38 mouse cellular contexts compared by ENCODE assay signal in genomic region chr13:19745741-19746140, GRCm38 (mm10). TPM values are rescaled to one million over a fixed set of nuclear protein-coding genes. Genes with fewer than 3 reads are reported as not detected.
A peak's percentile ranks its signal among the peaks of the same experiment; 100 is the strongest.
DNase-seq lines count a peak whose midpoint lies in the region; ATAC-seq and TF ChIP-seq lines count a peak whose summit lies in the region.
"Had no signal": no experiment of that assay in that cellular context is flagged by ENCODE, and none has a peak within 500 bp of the region (broad histone marks: within the 10 kb centered on the region; RNA-seq: fewer than 3 reads in every experiment).

No protein-coding gene starts in this region.

- no peak overlapping the region for H3K27ac ChIP-seq in hindbrain, postnatal 0 days
- H3K27ac ChIP-seq in hindbrain, embryonic 12.5 days = no peak overlapping the region
- H3K27ac ChIP-seq in liver, embryonic 12.5 days = no peak overlapping the region
- H3K27ac ChIP-seq: embryonic facial prominence, embryonic 13.5 days; forebrain, embryonic 10.5 days; forebrain, embryonic 15.5 days; hindbrain, embryonic 13.5 days; liver, embryonic 15.5 days had no signal

- no peak overlapping the region for H3K4me3 ChIP-seq in hindbrain, postnatal 0 days (ENCODE audit: low read length)
- no peak overlapping the region for H3K4me3 ChIP-seq in hindbrain, embryonic 12.5 days
- no peak overlapping the region for H3K4me3 ChIP-seq in liver, embryonic 12.5 days
- H3K4me3 ChIP-seq: embryonic facial prominence, embryonic 13.5 days; forebrain, embryonic 10.5 days; forebrain, embryonic 15.5 days; hindbrain, embryonic 13.5 days; liver, embryonic 15.5 days had no signal

- TF ChIP-seq CTCF in hindbrain, postnatal 0 days (IDR thresholded peaks at IDR 0.05; ENCODE audit: low read depth) = no peak

- peak; percentile 63; the same call in 1 of the 2 replicates for ATAC-seq in hindbrain, postnatal 0 days
- no peak for ATAC-seq in hindbrain, embryonic 12.5 days (ENCODE audit: low FRiP score)
- no peak for ATAC-seq in liver, embryonic 12.5 days
- ATAC-seq: forebrain, embryonic 15.5 days; inflammation-experienced regulatory T-cells, adult 6 months had no signal

- no peaks in the 10 kb centered on the region for H3K27me3 ChIP-seq in hindbrain, postnatal 0 days (ENCODE audit: insufficient read depth, low read length)
- no peaks in the 10 kb centered on the region for H3K27me3 ChIP-seq in hindbrain, embryonic 12.5 days
- no peaks in the 10 kb centered on the region for H3K27me3 ChIP-seq in liver, embryonic 12.5 days (replicated peaks)
- H3K27me3 ChIP-seq: CH12.LX; embryonic facial prominence, embryonic 13.5 days; forebrain, embryonic 15.5 days; hindbrain, embryonic 13.5 days; liver, embryonic 15.5 days had no signal

- WGBS in hindbrain, postnatal 0 days = 21% methylated on average over 2 of the region's 2 CpGs
- WGBS in hindbrain, embryonic 12.5 days = 49% methylated on average over 2 of the region's 2 CpGs
- WGBS in liver, embryonic 12.5 days (ENCODE audit: insufficient replicate concordance) = 38% methylated on average over 2 of the region's 2 CpGs

- intact Hi-C loops in heart, postnatal 25 days (cut with DNase I) = no loop called here

- H3K4me2 ChIP-seq in hindbrain, postnatal 0 days (ENCODE audit: low read depth, low read length) = no peak overlapping the region
- H3K4me2 ChIP-seq in hindbrain, embryonic 12.5 days (replicated peaks) = no peak overlapping the region
- no peak overlapping the region for H3K4me2 ChIP-seq in liver, embryonic 12.5 days
- H3K4me2 ChIP-seq: embryonic facial prominence, embryonic 13.5 days; forebrain, embryonic 15.5 days; hindbrain, embryonic 13.5 days; liver, embryonic 15.5 days; lung, embryonic 14.5 days had no signal

- H3K4me1 ChIP-seq in hindbrain, postnatal 0 days (ENCODE audit: insufficient read depth, low read length) = no peaks in the 10 kb centered on the region
- no peaks in the 10 kb centered on the region for H3K4me1 ChIP-seq in hindbrain, embryonic 12.5 days
- H3K4me1 ChIP-seq in liver, embryonic 12.5 days = no peaks in the 10 kb centered on the region
- H3K4me1 ChIP-seq: embryonic facial prominence, embryonic 13.5 days; forebrain, embryonic 10.5 days; forebrain, embryonic 15.5 days; hindbrain, embryonic 13.5 days; liver, embryonic 15.5 days had no signal

- no peaks in the 10 kb centered on the region for H3K9me3 ChIP-seq in hindbrain, postnatal 0 days (ENCODE audit: low read length)
- no peaks in the 10 kb centered on the region for H3K9me3 ChIP-seq in hindbrain, embryonic 12.5 days (replicated peaks)
- no peaks in the 10 kb centered on the region for H3K9me3 ChIP-seq in liver, embryonic 12.5 days (replicated peaks)
- H3K9me3 ChIP-seq: embryonic facial prominence, embryonic 13.5 days; forebrain, embryonic 10.5 days; forebrain, embryonic 15.5 days; hindbrain, embryonic 13.5 days; liver, embryonic 15.5 days had no signal

- H3K36me3 ChIP-seq in hindbrain, postnatal 0 days (ENCODE audit: insufficient read depth, low read length) = no peaks in the 10 kb centered on the region
- no peaks in the 10 kb centered on the region for H3K36me3 ChIP-seq in hindbrain, embryonic 12.5 days
- no peaks in the 10 kb centered on the region for H3K36me3 ChIP-seq in liver, embryonic 12.5 days
- H3K36me3 ChIP-seq: embryonic facial prominence, embryonic 13.5 days; forebrain, embryonic 10.5 days; forebrain, embryonic 15.5 days; hindbrain, embryonic 13.5 days; liver, embryonic 15.5 days had no signal

- no peak overlapping the region for H3K9ac ChIP-seq in hindbrain, postnatal 0 days (replicated peaks; ENCODE audit: low read length)
- H3K9ac ChIP-seq in hindbrain, embryonic 12.5 days = no peak overlapping the region
- H3K9ac ChIP-seq in liver, embryonic 12.5 days = no peak overlapping the region
- H3K9ac ChIP-seq: embryonic facial prominence, embryonic 13.5 days; forebrain, embryonic 15.5 days; hindbrain, embryonic 13.5 days; liver, embryonic 15.5 days; lung, embryonic 14.5 days had no signal

- peak; percentile 17 for DNase-seq in heart, adult 8-10 months (ENCODE audit: low spot score)
- no peak for DNase-seq in heart, postnatal 25 days (ENCODE audit: low spot score)
- no peak for DNase-seq in hindbrain, postnatal 0 days (ENCODE audit: low spot score)
- peak; percentile 8 for DNase-seq in adipocyte (ENCODE audit: low spot score)
- no peak for DNase-seq in thymus, postnatal 36 days
- DNase-seq: adrenal gland, postnatal 10 days; cerebellum, adult 8-10 months; cerebellum, postnatal 25 days; embryo, embryonic 11 days; gastrocnemius, postnatal 25 days; kidney, adult 11 months; kidney, postnatal 14 days; liver; midbrain, embryonic 14.5 days; right cerebral cortex, adult 18-20 months; right cerebral cortex, postnatal 4 days; thymus, adult 2 months; thymus, postnatal 4 days had no signal

RNA-seq across cellular contexts. Expression of gene Nme8, which starts 48.1 kb away (rescaled TPM):
- total RNA-seq in heart, adult 8-10 months (2022) = not detected
- not detected for total RNA-seq in heart, postnatal 25 days (2021)
- total RNA-seq in hindbrain, postnatal 0 days (2014; rRNA removed) = not detected in 2 replicates
- polyA plus RNA-seq in hindbrain, postnatal 0 days (2015; fragmentation: Nextera tagmentation; extraction: Ambion mirVana) = 0.41 TPM in 1 of 2 replicates, not detected in the other
- polyA plus RNA-seq in hindbrain, embryonic 12.5 days (2016; fragmentation: Nextera tagmentation; extraction: Ambion mirVana) = not detected in 2 replicates
- not detected in 2 replicates for polyA plus RNA-seq in liver, embryonic 12.5 days (2016; fragmentation: Nextera tagmentation; extraction: Ambion mirVana)
- total RNA-seq: adrenal gland, postnatal 10 days; CH12.LX; ES-E14; gastrocnemius, adult 18-20 months; gastrocnemius, postnatal 25 days; left cerebral cortex, postnatal 14 days; monocyte, adult 5-6 weeks had no signal
- polyA plus RNA-seq: C2C12; embryonic facial prominence, embryonic 13.5 days; forebrain, embryonic 10.5 days; forebrain, embryonic 15.5 days; frontal cortex, adult 2 months; hindbrain, embryonic 13.5 days; inflammation-experienced regulatory T-cells, adult 6 months; kidney, embryonic 14.5 days; limb, embryonic 11.5 days; liver, embryonic 15.5 days; lung, embryonic 14.5 days; midbrain, embryonic 14.5 days; neural tube, embryonic 14.5 days; spleen, adult 2 months; thymus, adult 2 months had no signal

Comparison
In these comparisons a context has a peak if more than half of its experiments do, and no peak if none do; other contexts are left out.
1. DNase-seq: peak in heart, adult 8-10 months (single experiment) and adipocyte (single experiment); none in heart, postnatal 25 days (single experiment), hindbrain, postnatal 0 days (single experiment) and thymus, postnatal 36 days (0 of 2).